Mouse (Mus musculus) Muller cell, postnatal 12 days (primary cell): Measurements from ENCODE around the gene Ube4b.

Experiments
- DNase-seq: peaks from one replicate; pipeline ENCODE4 v3.0.0-alpha.2; 2015; ENCODE audit errors: inconsistent ontology term

Ube4b gene

GRCm38 (mm10) chr4:149306712-149307595 lies 119.6 kb downstream of the Ube4b start:
- peak; percentile 78 for DNase-seq

- DNase-seq = no peak
These were observed 120.5 kb downstream of the Ube4b start for GRCm38 (mm10) chr4:149305761-149306711.

GRCm38 (mm10) chr4:149304466-149304865 lies 122.1 kb downstream of the Ube4b start:
- DNase-seq = no peak

DNA sequence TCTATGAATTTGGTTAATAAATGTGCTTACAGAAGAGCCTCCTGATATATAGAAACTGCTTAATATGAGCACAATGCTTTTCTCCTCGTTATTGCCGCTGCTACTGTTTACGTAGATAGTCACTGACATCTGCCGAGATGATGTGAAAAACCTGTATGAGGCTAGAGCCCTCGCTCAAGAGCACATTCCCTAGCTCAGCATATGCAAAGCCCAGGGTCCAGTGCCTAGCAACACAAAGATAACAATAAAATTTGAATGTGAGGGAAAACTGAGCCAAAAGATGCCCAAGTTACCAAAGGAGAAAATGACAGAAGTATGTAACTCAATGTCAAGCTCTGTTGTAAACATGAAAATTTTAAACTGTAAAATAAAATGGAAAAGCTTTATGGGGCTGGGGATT lies 123.0 kb downstream of the Ube4b start:
- no peak for DNase-seq

DNA sequence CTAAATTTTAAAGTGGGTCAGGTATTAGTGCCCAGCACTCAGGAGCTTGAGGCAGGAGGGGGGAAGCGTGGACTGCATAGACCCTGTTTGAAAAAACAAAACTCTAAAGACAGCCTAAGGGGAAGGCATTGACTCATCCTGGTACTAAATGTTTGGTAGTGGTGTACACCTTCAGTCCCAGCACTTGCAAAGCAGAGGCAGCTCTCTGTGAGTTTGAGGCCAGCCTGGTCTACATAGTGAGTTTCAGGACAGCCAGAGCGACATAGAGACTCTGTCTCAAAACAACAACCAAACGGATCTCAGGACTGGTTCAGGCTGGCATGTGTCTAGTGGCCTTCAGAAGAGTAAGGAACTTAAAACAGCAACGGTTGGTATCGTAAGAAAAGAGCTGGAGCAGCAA lies 123.8 kb downstream of the Ube4b start:
- no peak for DNase-seq

DNA sequence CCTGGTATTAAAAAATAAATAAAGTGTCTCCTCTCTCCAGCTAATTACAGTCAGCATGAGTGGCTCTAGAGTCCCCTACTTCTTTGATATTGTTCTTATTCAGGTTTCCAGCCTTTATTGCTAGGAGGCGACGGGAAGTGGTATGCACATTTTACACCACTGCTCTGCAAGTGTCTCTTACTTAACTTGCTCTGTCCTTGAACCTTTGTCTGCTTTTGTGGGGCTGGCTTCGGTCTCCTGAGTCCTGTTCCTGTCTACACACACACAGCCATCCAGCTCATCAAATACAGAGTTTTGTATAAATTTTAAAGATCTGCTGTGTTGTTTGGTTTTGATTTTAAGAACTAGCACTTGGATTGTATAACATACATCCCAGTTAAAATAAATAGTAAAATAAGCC lies 124.4 kb downstream of the Ube4b start:
- no peak for DNase-seq

- peak; percentile 95 for DNase-seq
These were observed 130.0 kb downstream of the Ube4b start for GRCm38 (mm10) chr4:149296501-149296900.

DNA sequence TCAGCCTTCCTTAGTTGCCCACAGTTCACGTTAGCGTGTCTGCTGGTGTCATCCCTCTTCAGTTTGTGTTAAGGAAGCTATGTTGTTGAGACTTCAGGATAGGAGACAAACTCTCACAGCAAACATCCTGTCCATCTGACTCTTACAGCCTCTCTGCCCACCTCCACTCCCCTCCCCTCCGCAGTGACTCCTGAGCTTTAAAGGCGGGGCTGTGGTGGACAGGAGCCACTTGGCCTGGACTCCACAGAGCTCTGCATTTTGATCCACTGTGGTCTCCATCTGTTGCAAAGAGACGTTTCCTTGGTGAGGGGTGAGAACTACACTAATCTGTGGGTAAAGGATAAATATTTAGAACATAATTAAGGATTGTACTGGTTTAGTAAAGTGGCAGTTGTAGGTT lies 133.6 kb downstream of the Ube4b start:
- DNase-seq = no peak

DNA sequence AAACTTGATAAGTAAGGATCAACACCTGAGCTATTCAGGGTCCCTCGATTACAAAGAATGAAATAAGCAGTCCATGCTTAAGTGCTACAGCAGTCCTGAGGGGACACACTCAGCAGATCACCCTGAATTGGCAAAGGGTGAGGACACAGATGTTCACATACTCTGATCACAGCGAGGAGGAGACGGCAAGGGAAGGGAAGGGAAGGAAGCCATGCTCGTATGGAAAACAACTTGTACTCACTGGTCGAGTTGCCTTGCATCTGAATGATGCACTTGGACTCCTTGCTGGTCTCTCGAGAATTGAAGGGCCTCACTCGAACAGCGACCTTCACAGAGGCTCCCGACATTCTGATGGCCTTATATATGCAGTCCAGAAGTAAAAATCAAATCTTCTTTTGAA lies 135.5 kb downstream of the Ube4b start:
- DNase-seq = no peak

DNA sequence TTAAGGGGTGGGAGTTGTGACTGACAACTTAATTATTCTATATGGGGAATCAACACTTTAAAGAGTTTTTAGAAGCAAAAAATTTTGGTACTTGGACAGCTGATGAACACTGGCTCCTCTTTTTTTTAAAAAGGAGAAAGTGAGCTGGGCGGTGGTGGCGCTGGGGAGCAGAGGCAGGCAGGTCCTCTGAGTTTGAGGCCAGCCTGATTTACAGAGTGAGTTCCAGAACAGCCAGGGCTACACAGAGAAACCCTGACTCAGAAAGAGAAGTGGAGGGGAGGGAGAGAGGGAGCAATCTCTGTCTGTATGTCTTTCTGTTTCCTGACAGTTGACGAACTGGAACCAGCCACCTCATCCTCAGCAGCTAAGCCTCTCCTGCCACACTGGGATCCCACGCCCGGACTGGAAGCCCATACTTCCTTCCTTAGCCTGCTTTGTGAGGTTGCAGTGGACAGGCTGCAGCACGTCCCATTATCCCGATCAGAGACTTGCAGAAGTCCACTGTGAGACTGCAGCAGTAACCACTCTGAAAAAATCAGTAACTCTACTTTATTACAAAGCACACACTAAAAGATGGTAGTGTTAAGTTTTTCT lies 136.3 kb downstream of the Ube4b start:
- DNase-seq = no peak

- DNase-seq = no peak
These were observed 140.0 kb downstream of the Ube4b start for GRCm38 (mm10) chr4:149286287-149287137.

GRCm38 (mm10) chr4:149285691-149286090 lies 140.9 kb downstream of the Ube4b start:
- no peak for DNase-seq

GRCm38 (mm10) chr4:149283018-149283417 lies 143.5 kb downstream of the Ube4b start:
- DNase-seq = no peak

GRCm38 (mm10) chr4:149282025-149282738 lies 144.4 kb downstream of the Ube4b start:
- no peak for DNase-seq
